Mouse (Mus musculus) thymus, adult 2 months (tissue): ENCODE measurements at regions not wholly inside any gene's neighbourhood (a gene's known extent, or its start where the extent isn't known, plus 50 kb on each side); places are given as distances from the start of the nearest gene placed in this dataset.

Experiments used
- CTCF ChIP-seq: fragments of 200-500 bp; IDR thresholded peaks from 2 replicates; pipeline ENCODE4 v1.5.1; 2012; ENCODE audit warnings: mild to moderate bottlenecking, control low read depth, low read length, moderate library complexity, borderline replicate concordance; ENCODE audit not compliant: control insufficient read depth, poor library complexity, insufficient read depth; ENCODE audit errors: extremely low read depth
- POLR2A ChIP-seq: fragments of 200-500 bp; IDR thresholded peaks from 2 replicates; pipeline ENCODE4 v1.6.1; 2012; ENCODE audit warnings: mild to moderate bottlenecking, low read length, control low read depth, moderate library complexity; ENCODE audit not compliant: control insufficient read depth, poor library complexity, insufficient read depth; ENCODE audit errors: extremely low read depth

- TF ChIP-seq CTCF (no peak), POLR2A (no peak)
Observed at GRCm38 (mm10) chr4:8989614-8990013, 750.8 kb upstream of the Car8 start.
